Mouse (Mus musculus): ENCODE data around the gene Adh1.

Gene Adh1

DNA sequence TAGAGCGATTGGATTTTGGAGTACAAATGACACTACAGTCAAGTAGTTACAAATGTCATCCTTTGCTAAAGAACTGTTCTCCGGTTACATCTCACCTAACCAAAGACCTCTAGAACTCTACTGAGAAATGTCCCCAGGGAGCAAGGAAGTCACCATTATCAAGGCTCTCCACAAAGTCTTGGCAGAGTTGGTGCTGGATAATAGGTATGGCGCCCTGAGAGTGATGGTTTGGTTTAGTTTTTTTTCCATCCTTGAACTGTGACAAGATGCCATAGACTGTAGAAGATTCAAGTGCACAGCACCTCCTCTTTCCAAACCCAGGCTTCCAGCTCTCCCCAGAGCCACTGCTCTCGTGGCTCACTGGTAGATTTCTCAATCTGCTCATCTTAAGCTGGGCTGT, 26.9 kb downstream of the Adh1 start:
- DNase-seq (ENCODE audit: low spot score in 2 of 2): no peak

DNA sequence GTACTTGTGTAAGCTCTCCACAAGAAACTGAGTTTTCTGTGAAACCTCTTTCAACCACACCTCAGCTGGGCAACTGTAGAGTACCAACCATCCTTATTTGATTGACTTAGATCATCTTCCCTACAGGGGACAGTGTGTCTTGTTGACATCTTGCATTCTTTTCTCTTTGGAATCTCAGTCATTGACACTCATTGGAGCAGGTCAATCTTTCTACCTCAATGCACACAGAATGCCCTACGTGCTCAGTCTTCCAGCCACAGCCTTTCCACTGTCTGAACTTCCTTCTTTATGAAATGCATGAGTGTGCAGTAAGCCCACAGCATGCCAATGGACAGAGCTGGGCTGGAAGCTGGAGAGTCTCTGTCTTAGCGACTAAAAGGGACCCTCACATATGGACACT, 29.9 kb downstream of the Adh1 start:
- DNase-seq (ENCODE audit: low spot score in 2 of 2): no peak

DNA sequence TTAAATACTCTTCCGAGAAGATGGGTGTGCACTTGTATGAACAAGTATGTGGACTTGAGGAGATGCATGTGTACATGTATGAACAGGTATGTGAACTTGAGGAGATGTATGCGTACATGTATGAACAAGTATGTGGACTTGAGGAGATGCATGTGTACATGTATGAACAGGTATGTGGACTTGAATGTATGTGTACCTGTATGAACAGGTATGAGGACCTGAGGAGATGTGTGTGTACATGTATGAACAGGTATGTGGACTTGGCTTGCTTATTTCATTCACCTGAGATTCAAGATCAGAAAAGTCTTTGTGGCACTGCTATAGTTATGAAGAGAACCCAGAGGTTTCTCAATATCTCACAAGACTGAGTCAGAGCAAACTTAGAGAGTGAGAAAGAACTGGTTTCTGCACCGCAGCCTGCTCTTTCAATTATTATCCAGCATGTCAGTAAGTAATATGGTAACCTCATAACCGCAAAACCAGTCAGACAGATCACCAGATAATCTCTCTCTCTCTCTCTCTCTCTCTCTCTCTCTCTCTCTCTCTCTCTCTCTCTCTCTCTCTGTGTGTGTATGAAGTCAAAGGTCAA, 30.8 kb downstream of the Adh1 start:
- DNase-seq (ENCODE audit: low spot score in 2 of 2): no peak

DNA sequence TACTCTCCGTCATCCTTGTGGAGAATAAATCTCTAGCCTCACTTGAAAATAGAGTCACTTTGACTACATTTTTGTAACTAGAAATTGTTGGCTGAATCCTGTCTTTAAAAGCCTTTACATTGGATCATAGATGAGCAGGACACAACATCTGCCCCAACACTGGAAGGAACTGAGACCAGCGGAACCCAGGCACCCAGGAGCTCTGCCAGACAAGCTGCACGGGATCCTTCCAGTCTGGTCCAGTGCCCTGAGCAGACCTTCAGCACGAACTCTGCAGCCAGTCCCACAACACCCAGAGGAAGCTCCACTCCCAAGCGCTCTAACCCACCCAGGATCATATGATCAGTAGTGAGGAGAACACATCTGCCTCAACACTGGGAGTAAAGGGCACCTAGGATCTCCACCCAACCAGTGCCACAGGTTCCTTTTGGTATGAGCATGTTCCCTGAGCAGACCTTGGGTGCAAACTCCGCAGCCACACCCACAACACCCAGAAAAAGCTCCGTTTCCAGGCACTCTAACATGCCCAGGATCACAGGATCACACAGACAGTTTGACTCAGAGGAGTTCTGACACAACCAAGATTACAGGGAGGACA, 32.6 kb downstream of the Adh1 start:
- no peak for DNase-seq (ENCODE audit: low spot score in 2 of 2)

DNA sequence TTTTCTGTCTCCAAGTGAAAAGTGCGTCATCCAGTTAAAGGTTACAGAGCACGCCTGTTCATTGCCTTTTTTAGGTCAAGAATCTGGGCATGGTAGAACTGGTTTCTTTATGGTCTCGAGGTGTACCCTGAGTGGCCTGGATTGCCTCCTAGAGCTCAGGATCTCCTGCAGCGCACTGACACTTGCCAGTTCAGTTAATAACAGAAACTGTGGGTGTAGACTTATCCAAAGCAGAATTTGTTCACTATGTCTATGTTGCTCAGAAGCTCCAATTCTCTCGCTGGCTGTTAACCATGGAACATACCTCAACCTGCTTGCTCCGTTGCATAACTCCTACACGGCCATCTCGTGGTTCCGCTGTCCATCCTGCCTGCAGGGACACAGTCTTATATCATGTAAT, 39.3 kb downstream of the Adh1 start:
- DNase-seq (ENCODE audit: low spot score in 2 of 2): no peak

DNA sequence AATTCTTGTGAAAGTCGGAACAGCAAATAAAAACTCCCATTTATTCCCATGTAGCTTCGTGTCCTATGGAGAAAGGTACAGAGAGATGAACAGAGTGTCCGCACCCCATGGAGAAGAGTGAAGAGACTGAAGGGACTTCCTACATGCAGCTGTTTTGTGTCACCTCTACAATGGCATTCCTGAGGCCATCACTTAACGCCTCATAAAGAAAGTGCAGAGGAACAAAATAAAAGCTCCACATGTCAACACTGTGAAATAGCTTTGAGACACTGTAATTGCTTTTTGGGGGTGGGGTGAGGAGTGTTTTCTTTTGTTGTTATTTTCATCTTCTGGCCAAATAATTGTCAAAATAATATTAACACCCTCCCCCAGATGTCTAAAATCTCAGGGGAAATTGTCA, 41.9 kb downstream of the Adh1 start:
- DNase-seq (ENCODE audit: low spot score in 2 of 2): no peak

DNA sequence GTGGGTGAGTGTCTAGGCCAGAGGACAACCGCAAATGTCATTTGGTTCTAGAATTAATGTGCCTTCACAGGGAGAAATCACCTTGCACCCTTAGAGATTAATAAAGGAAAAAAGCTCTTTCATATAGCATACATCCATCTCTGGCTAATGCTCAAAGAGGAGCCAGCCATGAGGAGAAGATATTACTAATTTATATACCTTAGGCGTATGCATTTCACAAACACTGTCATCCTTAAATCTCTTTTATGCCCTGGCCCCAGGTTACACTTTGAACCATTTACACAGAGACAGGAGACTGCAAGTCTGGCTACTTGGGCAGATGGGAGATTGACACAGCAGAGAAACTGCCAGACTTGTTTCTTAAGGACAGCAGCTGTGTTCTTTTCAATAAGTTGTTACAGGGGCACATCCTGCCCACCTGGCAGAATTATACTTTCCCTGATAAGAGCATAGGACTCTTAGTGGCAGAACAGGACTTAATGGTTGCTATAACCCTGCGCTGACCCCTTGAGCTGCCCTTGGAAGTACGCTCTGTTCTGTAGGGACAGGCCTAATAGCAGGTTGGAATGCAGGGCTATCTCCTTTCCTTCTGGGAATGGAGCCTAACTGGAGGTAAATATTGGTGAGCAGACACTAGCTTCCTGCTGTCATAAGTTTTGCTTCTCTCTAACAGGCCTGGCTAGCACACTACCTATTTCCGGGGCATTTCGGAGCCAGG, 43.1 kb downstream of the Adh1 start:
- no peak for DNase-seq (ENCODE audit: low spot score in 2 of 2)

DNA sequence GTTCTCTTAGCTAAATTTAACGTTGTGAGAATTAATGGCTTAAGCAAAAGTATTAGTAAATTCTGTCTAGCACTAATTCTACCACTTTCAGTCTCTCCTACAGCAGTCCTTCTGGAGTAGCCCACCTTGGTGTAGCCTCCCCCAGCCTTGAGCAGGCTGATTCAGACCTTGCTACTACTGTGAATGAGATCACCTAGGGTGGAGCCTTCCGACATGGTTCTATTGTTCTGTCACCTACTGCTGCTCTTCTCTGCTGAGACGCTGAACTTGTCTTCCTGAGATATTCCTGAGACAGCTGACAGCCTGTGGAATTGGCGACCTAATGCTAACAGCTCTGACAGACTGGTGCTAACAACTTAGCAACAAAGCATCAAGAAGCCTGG, 43.7 kb downstream of the Adh1 start:
- DNase-seq (ENCODE audit: low spot score in 2 of 2): no peak

DNA sequence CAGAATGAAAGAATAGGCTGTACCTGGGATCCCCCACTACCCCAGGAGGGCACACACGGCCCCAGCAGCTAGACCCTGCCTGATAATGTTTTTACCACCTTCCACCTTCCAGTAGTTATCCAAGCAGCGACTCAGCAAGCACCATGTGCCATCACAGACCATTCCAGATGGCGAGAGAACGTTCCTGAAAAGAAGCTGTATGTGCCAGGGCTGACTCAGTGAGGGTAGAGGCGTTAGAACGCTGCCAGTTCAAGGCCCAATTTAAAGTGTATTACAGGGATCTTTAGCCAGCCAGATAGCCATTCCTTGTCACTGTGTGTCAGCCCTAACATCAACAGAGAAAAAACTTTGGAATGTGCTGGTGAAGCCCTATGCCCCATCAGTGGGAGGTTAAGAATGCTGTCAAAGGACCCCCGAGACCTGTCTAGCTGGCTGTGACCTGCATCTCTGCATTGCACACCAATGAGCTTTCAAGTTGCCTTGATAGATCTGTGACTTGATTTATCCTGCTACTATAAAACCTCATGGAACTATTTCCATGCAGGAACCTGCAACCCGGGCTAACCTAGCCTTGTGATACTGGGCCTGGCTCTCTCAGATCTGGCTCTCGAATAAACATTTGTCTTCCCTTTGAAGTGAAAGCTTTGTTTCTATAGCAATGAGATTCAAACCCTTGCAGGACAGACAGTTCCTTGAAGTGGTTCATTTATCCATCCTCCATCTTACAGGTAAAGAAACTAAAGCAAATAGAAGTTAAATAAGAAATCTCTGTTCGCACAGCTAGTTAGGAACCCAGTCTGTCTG, 44.9 kb downstream of the Adh1 start:
- DNase-seq (ENCODE audit: low spot score in 2 of 2): no peak

DNA sequence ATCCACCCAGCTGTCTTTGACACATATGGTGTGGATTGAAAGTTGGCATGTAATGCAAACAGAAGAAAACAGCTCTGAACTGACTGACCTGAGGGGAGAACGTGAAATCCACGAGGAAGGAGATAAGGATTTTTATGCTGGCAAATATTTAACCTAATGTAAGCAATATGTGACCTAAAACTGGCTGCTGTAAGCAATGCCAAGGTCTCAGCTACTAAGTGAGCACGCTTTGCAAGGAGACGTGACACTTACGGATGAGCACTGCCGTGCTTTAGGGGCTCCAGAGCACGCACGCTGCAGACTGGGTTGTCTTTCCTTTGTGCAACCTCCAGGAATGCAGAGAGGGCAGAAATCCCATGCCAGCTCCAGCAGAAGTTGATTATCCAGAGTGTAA, 45.5 kb downstream of the Adh1 start:
- DNase-seq (ENCODE audit: low spot score in 2 of 2): no peak

DNA sequence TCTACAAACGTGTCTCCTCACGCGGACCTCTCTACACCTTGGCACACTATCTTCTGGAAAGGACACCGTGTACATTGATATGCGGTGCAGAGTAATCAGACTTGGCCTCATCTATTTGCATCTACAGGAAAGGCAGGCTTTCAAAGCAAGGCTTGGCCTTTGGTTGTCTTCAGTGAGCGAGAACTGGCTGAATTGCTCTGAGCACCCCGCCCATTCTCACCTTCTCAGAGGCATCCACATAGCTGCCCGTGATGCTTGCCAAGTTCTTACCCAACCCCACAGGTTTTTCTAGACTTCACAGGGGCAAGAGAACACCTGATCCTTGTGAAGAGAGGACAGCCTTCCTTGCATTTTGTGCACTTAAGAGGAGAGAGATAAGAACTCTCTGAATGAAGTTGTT, 49.1 kb downstream of the Adh1 start:
- DNase-seq (ENCODE audit: low spot score in 2 of 2): no peak

DNA sequence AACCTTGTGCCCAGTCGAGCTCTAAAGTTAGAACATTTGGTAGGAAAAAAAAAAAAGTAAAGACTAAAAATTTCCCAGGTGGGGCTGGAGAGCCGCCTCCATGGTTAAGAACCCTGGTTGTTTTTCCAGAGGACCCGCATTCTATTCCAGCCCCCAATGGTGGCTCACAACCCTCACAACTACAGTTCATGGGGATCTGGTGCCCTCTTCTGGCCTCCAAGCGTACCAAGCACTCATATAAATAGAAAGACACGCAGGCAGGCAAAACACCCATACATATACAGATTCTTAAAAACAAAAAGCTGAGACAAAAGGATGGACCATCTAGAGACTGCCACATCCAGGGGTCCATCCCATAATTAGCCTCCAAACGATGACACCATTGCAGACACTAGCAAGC, 50.2 kb downstream of the Adh1 start:
- no peak for DNase-seq (ENCODE audit: low spot score in 2 of 2)

DNA sequence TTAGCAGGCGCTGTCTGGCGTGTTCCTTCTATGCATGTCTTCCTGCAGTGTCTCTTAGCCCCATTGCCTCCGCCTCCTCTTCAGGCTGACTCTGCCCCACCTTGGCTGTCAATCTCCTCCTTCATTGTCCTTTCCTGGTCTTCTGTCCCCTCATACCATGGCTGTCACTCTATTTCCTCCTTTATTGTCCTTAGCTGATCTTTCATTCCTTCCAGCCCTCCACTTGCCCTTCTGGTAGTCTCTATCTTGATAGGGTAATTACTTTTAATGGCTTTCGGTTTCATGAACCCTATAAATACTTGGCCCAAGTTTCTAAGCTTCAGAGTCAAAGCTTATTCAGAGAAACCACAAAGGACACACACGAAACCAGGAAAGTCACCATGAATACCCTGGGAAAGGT, 52.2 kb downstream of the Adh1 start, which contains the start of gene Adh6a:
Gene Adh6a, plus strand, starts transcription at position 322 of the 400 bp plus-strand sequence.
- DNase-seq (ENCODE audit: low spot score in 2 of 2): no peak

DNA sequence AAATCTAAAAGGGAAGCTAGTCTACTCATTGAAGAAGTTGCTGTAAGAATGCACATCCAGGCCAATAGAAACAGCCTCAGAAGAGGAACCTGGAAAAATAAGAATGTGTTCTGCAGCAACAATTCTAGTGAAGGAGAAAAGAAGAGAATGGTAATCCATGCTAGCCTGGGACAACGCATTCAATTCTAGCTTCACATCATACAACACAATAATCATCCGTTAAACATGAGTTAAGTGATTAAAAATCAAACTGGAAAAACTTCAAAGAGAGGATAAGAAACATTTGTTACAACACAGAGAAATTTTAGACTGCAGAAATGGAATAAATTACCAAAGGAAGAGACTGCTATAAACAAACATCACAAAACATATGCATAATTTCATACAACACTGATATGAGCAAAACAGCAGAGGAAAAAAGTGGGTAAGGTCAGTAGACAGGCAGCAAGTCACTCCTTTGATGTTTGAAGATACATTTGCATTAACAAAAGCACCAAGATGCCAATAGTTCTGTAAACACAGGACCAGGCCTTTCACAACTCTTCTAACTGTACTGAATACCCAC, 56.2 kb downstream of the Adh1 start:
- no peak for DNase-seq (ENCODE audit: low spot score in 2 of 2)

DNA sequence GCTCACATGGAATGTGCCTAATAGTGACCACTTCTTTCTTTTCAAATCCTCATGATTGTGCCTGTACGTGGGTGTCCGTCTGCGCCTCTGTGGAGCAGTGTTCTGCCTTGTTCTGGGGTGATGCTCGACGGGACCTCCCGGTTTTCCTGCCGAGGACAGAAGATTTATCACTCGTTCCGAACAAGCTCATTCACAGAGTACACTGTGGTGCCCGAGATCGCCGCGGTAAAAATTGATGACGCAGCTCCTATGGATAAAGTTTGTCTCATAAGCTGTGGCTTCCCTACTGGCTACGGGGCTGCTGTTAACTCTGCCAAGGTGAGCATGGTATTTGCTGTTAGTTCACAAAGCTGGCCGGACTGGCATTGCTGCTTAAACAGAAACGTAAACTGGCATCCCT, 64.2 kb downstream of the Adh1 start:
- DNase-seq (ENCODE audit: low spot score in 2 of 2): no peak

DNA sequence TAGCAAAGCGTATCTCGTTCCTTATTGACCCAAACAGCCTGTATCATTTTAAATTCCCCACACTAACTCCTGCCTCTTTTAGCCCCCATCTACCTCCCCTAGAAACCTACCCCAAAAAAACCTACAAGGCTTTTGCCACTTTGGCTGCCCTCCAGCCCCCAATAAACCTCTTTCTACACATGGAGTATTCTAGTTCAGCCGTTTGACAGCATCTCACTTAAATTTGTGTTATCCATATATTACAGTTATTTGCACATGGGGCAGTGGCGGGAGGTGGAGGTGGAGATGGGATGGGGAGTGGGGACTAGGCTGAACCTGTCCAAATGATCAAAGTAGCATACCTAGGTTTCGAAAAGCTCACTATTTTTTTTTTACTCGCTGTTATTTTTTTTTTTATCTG, 64.7 kb downstream of the Adh1 start:
- DNase-seq (ENCODE audit: low spot score in 2 of 2): no peak

DNA sequence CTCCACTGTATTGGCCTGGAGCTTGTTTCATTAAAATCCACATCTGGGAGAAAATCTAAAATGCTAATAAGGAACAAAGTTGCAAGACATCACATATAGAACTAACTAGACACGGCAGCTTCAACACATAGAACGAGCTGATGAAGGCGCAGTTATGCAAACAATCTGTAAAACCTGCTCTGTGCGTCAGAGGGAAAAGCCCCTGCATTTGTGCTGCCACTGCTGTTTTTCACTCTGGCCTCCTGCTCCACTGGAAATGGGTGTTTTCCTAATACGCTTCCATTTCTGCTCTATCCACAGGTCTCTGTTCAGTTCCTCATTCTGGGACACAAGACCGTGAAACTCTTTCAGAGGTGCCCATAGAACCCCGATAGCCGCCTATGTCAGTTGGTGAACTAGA, 73.1 kb downstream of the Adh1 start:
- DNase-seq (ENCODE audit: low spot score in 2 of 2): no peak

DNA sequence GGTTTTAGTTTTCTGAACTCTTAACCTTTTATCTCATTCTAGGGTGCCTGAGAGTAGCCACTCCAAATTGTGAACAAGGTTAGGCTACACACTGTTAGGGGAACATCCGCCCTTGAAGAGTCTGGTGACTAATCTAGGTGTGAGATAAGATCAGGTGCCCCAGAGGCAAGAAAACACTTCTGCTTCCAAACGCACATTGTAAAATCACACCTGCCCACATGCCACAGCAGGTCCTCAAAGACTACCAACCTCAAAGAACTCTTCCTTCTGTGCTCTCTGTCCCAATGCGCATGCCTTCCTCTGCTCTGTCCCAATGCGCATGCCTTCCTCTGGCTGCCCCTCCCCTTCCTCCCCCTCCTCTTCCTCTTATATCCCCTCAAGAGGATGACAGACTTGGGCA, 73.5 kb downstream of the Adh1 start:
- DNase-seq (ENCODE audit: low spot score in 2 of 2): no peak

DNA sequence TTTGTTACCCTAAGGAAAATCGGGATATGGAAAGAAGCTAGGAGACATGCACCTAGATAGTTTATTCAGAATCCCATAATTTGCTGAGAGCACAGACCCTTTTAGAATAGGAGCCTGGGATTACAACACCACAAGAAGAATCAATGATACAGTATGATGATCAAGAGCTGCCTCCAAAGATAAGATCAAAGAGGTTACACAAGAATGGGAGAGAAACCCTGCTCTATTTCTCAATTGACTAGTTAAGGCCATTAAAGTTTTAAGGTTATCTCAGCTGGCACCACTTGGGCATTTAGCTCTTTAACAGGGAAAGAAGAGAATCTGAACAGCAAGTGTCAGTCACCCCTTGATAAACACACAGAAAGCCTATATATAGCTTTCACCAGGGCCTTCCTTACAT, 74.8 kb downstream of the Adh1 start:
- no peak for DNase-seq (ENCODE audit: low spot score in 2 of 2)

DNA sequence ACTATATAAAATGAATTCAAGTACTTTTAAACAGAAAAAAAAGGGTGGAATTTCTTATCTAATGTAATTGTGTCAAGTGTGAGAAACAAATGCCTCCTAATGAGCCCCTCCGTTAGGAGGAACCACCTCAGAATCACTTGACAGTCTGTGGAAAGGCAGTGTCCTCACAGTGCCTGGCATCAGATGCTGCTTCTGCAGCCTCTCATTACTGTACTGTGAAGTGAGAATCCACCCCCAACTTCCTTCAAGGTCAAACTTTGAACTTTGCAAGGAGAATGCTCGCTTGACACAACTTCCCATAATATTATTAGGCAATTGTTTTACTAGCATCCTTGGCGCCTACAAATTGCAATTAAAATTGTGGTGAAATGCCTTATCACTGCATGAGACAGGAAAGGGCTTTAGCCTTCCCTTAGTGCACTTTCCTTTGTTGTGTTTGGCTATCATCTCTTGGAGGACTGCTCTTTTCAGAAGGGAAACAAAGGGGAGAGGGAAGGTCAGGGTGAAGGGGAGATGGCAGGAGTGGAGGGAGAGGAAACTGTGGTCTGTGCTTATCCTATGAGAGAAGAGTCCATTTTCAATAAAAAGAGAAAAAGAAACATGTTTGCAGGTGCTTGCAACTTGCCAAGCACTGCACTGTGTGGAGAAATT, 75.4 kb downstream of the Adh1 start:
- no peak for DNase-seq (ENCODE audit: low spot score in 2 of 2)
